Mouse (Mus musculus) testis, adult 2 months (tissue): ENCODE results near the gene Nol12.

Experiments used
- CTCF ChIP-seq: fragments of 200-500 bp; IDR thresholded peaks from 2 replicates; pipeline ENCODE4 v1.5.1; 2012; ENCODE audit warnings: low read depth, mild to moderate bottlenecking, inconsistent platforms, low read length, moderate library complexity; ENCODE audit not compliant: control insufficient read depth, insufficient read depth, insufficient replicate concordance
- POLR2A ChIP-seq: fragments of 200-500 bp; IDR thresholded peaks from 2 replicates; pipeline ENCODE4 v1.6.1; 2012; ENCODE audit warnings: low read depth, mild to moderate bottlenecking, inconsistent platforms, low read length, moderate library complexity; ENCODE audit not compliant: control insufficient read depth

- no peak for TF ChIP-seq CTCF
- no peak for TF ChIP-seq POLR2A
Measured at GRCm38 (mm10) chr15:78978875-78979274, 44.1 kb downstream of the Nol12 start.
